Mouse (Mus musculus) testis, adult 2 months (tissue): ENCODE data around the gene Xkr7. TPM values are rescaled to one million over a fixed set of nuclear protein-coding genes. Genes with fewer than 3 reads are reported as not detected.
A peak's percentile ranks its signal among the peaks of the same experiment; 100 is the strongest.

Source experiments
- H3K27ac ChIP-seq: fragments of 200-500 bp; 2 replicates; pipeline ENCODE4 v1.5.1; 2012; ENCODE audit warnings: low read depth, low read length; ENCODE audit not compliant: control insufficient read depth, insufficient read depth
- H3K27me3 ChIP-seq: fragments of 200-500 bp; 2 replicates; pipeline ENCODE4 v1.6.1; 2012; ENCODE audit warnings: mild to moderate bottlenecking, low read length, moderate library complexity; ENCODE audit not compliant: control insufficient read depth, insufficient read depth
- H3K36me3 ChIP-seq: fragments of 200-500 bp; 2 replicates; pipeline ENCODE4 v1.6.1; 2012; ENCODE audit warnings: mild to moderate bottlenecking, low read length; ENCODE audit not compliant: control insufficient read depth, insufficient read depth
- H3K4me1 ChIP-seq: fragments of 200-500 bp; 2 replicates; pipeline ENCODE4 v1.6.1; 2012; ENCODE audit warnings: low read length; ENCODE audit not compliant: control insufficient read depth, insufficient read depth
- H3K4me3 ChIP-seq: fragments of 200-500 bp; 2 replicates; pipeline ENCODE4 v1.5.1; 2012; ENCODE audit warnings: low read depth, mild to moderate bottlenecking, low read length, moderate library complexity, mixed read lengths; ENCODE audit not compliant: control insufficient read depth
- CTCF ChIP-seq: fragments of 200-500 bp; IDR thresholded peaks from 2 replicates; pipeline ENCODE4 v1.5.1; 2012; ENCODE audit warnings: low read depth, mild to moderate bottlenecking, inconsistent platforms, low read length, moderate library complexity; ENCODE audit not compliant: control insufficient read depth, insufficient read depth, insufficient replicate concordance
- POLR2A ChIP-seq: fragments of 200-500 bp; IDR thresholded peaks from 2 replicates; pipeline ENCODE4 v1.6.1; 2012; ENCODE audit warnings: low read depth, mild to moderate bottlenecking, inconsistent platforms, low read length, moderate library complexity; ENCODE audit not compliant: control insufficient read depth
- polyA plus RNA-seq: library from polyadenylated mRNA; depleted of rRNA; stranded (reverse); fragments of >200 nt; gene quantifications from 2 replicates; pipeline ENCODE4 v1.2.3, GENCODE M21; 2012

Xkr7 gene
- polyA plus RNA-seq, 1 experiment, result 1.1 TPM

DNA sequence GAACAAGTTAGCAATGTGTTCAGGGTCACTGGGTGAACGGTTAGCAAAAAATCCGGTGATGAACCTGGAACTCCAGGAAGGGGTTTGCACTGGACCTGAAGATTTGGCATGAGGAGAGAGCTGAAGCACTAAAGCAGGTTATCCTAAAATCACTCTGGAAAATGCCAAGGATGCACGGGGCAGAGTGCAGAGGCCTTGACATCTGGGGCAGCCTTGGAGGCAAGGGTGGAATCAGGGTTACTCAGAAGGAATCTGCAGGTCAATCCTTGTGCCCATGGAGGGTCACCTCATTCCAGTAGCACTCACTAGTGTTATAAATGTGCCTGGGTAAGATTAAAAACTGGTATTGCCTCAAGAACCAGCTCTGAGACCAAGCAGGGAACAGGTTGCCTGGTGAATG is 25.7 kb upstream of the Xkr7 start:
- H3K27ac ChIP-seq, result no peak overlapping the region
- H3K36me3 ChIP-seq, result no peaks in the 10 kb centered on the region

DNA sequence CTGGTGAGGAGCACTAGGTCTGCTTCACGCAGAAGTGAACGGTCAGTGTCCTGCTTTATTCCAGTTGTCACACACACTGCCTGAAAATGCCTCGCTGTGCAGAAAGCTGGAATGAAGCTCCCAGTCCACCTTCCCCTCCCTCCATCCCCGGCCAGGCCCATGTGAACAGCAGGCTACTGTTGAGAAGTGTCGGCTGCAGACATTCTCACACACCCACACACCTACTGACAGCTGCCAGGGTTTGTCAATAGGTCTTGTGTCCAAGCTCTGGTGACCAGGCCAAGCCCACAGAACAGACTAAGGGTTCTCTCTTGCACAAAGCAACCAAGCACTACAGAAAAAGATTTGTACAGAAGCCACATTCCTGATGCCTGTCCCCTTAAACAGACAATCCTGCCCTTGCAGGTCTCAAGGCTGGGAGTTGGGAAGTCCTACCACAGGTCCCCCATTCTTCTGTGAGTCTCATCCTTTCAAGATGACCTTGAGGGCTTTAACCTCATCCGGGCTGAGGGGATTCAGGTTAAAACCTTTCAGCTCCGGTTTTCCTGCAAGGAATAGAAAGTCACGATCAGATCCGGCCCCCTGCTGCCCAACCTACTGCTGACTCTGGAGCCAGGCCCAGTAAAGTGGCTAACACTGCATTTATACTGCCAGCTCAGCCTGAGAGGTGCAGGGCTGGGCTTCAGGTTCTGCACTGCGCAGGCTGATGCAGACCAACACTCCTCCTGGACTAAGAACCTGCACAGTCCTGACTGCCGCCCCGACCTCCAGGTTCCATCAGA is 22.3 kb upstream of the Xkr7 start:
- Histone ChIP-seq H3K4me3 (no peak overlapping the region), H3K4me1 (peaks cover under 1% of the 10 kb centered on the region; the same call in 1 of the 2 replicates), H3K36me3 (peaks cover 2% of the 10 kb centered on the region), H3K27ac (no peak overlapping the region), H3K27me3 (no peaks in the 10 kb centered on the region)
- TF ChIP-seq CTCF (no peak), POLR2A (no peak)

More for the DNA sequence above, 25.7 kb upstream of the Xkr7 start:
- Histone ChIP-seq H3K4me3 (no peak overlapping the region), H3K27me3 (no peaks in the 10 kb centered on the region), H3K4me1 (no peaks in the 10 kb centered on the region)
- TF ChIP-seq POLR2A, result no peak
- TF ChIP-seq CTCF, result no peak

- Histone ChIP-seq H3K27me3 (no peaks in the 10 kb centered on the region), H3K4me3 (peak overlapping the region; percentile 30), H3K36me3 (peaks cover 2% of the 10 kb centered on the region), H3K4me1 (peaks cover 2% of the 10 kb centered on the region; the same call in 1 of the 2 replicates), H3K27ac (no peak overlapping the region)
- TF ChIP-seq CTCF (no peak), POLR2A (no peak)
Observed at GRCm38 (mm10) chr2:153013724-153014515, 17.7 kb upstream of the Xkr7 start.

DNA sequence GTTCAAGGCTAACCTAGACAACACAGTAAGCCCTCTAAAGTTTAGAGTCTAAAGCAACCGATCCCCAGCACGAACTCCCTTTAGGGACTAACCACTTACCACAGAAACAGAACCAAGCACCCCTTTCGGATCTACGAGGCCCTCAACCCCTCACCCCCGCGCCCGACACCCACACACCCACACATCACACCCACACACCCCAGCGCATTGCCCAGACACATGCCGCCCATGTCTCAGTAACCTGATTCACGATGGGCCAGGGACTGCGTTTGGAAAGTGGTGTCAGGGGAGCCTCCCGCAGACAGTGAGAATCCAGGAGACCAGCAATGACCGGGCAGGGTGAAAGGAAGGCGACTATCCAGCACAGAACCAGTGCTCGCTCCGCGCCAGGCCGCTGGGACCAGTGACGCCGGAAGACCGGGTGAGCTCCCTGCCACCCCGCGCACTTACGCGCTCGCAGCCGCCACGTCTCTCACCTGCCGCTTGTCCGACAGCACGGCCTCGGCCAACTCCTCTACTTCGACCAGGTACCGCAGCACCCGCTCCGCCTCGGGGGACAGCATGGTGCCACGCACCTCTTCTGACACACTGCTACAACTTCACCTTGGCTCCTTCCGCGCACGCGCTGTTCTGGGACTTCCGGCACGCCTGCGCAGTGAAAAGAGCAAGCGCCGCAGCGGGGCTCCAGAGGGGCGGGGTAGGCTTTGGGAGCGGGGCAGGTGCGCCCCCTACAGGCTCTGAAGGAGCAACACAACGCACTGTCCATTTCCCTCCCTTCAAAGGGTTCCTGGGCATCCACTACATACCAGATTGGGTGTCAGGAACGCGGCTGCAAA is 16.7 kb upstream of the Xkr7 start, which contains the start of gene Pdrg1:
TSS of gene Pdrg1 (minus strand) at position 670 of the 836 bp plus-strand sequence.
- Histone ChIP-seq H3K36me3 (peaks cover 2% of the 10 kb centered on the region), H3K4me3 (peak within 1 kb of the TSS; percentile 98), H3K27me3 (no peaks in the 10 kb centered on the region), H3K4me1 (peaks cover 2% of the 10 kb centered on the region; the same call in 1 of the 2 replicates), H3K27ac (no peak within 1 kb of the TSS)
- TF ChIP-seq CTCF (peak; percentile 94), POLR2A (peak; percentile 86)

DNA sequence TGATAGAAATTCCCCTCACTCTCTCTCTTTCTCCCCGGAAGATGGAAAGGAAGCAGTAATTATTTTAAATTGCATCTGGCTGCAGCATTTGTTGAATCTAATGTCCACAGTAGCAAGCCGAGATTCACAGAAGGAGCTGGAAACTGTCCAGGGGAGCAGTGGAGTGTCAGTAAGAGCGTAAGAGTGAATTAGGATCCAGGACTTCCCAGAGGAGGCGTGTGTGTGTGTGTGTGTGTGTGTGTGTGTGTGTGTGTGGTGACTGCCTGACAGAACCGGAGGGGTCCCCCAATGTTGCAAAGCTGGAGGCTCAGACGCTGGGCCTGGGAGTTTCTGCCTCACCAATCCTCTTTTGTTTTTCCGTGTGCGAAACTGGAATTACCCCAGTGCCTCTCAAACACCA is 15.8 kb upstream of the Xkr7 start:
- Histone ChIP-seq H3K4me1 (peaks cover 2% of the 10 kb centered on the region; the same call in 1 of the 2 replicates), H3K27me3 (no peaks in the 10 kb centered on the region), H3K36me3 (peaks cover 2% of the 10 kb centered on the region), H3K4me3 (peak overlapping the region; percentile 10), H3K27ac (no peak overlapping the region)
- no peak for TF ChIP-seq CTCF
- no peak for TF ChIP-seq POLR2A

DNA sequence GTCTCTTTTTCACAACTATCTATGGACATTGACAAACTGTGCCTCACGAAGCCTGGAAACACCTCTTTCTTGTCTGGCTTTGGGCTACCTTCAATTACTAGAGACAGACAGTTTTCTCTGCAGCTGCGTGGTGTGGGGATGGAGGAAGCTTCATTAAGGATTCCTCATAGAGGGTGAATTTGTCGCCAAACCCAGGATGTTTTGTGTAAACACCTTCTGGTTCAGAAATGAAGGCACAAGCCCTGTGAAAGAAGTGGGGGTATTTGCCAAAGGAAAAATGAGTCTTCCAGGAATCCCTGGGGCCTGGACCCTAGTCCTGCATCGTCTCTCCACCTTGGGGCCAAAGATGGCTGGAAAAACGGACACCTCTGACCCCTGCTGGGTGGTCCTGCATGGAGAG is 14.9 kb upstream of the Xkr7 start:
- Histone ChIP-seq H3K27ac (no peak overlapping the region), H3K4me1 (peaks cover 2% of the 10 kb centered on the region; the same call in 1 of the 2 replicates)
- no peak for TF ChIP-seq CTCF
- TF ChIP-seq POLR2A, result no peak

DNA sequence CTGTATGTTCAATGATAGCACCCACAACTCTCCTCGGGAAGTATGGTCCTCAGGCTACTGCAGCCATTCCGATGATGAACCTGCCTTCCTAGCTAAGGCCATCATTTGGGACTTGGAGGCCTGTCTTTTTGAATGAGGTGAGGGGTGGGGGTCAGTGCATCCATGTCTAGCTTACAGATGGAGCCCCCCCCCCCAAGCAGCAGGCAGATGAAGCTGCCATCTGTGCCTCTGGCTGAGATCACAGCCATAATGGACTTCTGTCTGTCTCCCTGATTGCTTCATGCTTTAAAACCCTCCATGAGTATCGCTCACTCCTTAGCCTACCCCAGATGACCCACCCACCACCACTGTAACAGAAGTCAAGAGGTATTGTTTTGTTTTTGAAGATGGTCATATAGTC is 12.3 kb upstream of the Xkr7 start:
- Histone ChIP-seq H3K36me3 (no peaks in the 10 kb centered on the region), H3K4me3 (no peak overlapping the region), H3K4me1 (peaks cover 2% of the 10 kb centered on the region; the same call in 1 of the 2 replicates), H3K27me3 (no peaks in the 10 kb centered on the region), H3K27ac (no peak overlapping the region)
- TF ChIP-seq CTCF (no peak), POLR2A (no peak)

More for the DNA sequence above, 14.9 kb upstream of the Xkr7 start:
- Histone ChIP-seq H3K36me3 (peaks cover 2% of the 10 kb centered on the region), H3K27me3 (no peaks in the 10 kb centered on the region), H3K4me3 (no peak overlapping the region)
